Mouse (Mus musculus): Measurements from ENCODE around the gene Pla2g2f.

The Pla2g2f gene

GRCm38 (mm10) chr4:138714186-138714585 is 43.2 kb downstream of the Pla2g2f start:
- no peak for DNase-seq

- no peak for DNase-seq
Observed at GRCm38 (mm10) chr4:138712621-138713020, 44.8 kb downstream of the Pla2g2f start.

GRCm38 (mm10) chr4:138712096-138712495 is 45.3 kb downstream of the Pla2g2f start:
- no peak for DNase-seq

- no peak for DNase-seq
Observed at GRCm38 (mm10) chr4:138711051-138711820, 46.2 kb downstream of the Pla2g2f start.

- no peak for DNase-seq
Observed at GRCm38 (mm10) chr4:138710633-138711032, 46.8 kb downstream of the Pla2g2f start.

- DNase-seq = no peak
Observed at GRCm38 (mm10) chr4:138709944-138710343, 47.5 kb downstream of the Pla2g2f start.

GRCm38 (mm10) chr4:138709246-138709645 is 48.2 kb downstream of the Pla2g2f start:
- DNase-seq = no peak

GRCm38 (mm10) chr4:138708636-138709035 is 48.8 kb downstream of the Pla2g2f start:
- peak; percentile 79 for DNase-seq

- DNase-seq = no peak
Observed at GRCm38 (mm10) chr4:138706620-138707019, 50.8 kb downstream of the Pla2g2f start.

GRCm38 (mm10) chr4:138704169-138704568 is 53.3 kb downstream of the Pla2g2f start:
- no peak for DNase-seq

- DNase-seq = no peak
Observed at GRCm38 (mm10) chr4:138703591-138703990, 53.8 kb downstream of the Pla2g2f start.

- DNase-seq = no peak
Observed at GRCm38 (mm10) chr4:138702528-138702927, 54.9 kb downstream of the Pla2g2f start.

GRCm38 (mm10) chr4:138702031-138702430 is 55.4 kb downstream of the Pla2g2f start:
- DNase-seq = no peak

GRCm38 (mm10) chr4:138701111-138701510 is 56.3 kb downstream of the Pla2g2f start:
- no peak for DNase-seq
